Mouse (Mus musculus) stomach, embryonic 15.5 days (tissue): ENCODE measurements around the gene Apoa5. TPM values are rescaled to one million over a fixed set of nuclear protein-coding genes. Genes with fewer than 3 reads are reported as not detected.

Source experiments
- ATAC-seq: fragments of 200-750 bp; cut with Nextera tagmentation; 2 replicates; pipeline ENCODE4 v1.8.0; 2017; ENCODE audit warnings: low read depth, moderate number of reproducible peaks, moderate TSS enrichment; ENCODE audit not compliant: insufficient read depth, low FRiP score
- H3K27ac ChIP-seq: fragments of 300-500 bp; sonication (generic); 2 replicates; pipeline ENCODE4 v1.5.1; 2015; ENCODE audit warnings: mild to moderate bottlenecking, inconsistent platforms
- H3K27me3 ChIP-seq: fragments of 300-500 bp; sonication (generic); replicated peaks from 2 replicates; pipeline ENCODE4 v1.6.1; 2015; ENCODE audit warnings: inconsistent platforms
- H3K36me3 ChIP-seq: fragments of 300-500 bp; sonication (generic); 2 replicates; pipeline ENCODE4 v1.6.1; 2015; ENCODE audit warnings: inconsistent platforms
- H3K4me1 ChIP-seq: fragments of 300-500 bp; sonication (generic); 2 replicates; pipeline ENCODE4 v1.6.1; 2015; ENCODE audit warnings: inconsistent platforms
- H3K4me2 ChIP-seq: fragments of 300-500 bp; sonication (generic); 2 replicates; pipeline ENCODE4 v1.6.1; 2015; ENCODE audit warnings: mild to moderate bottlenecking, inconsistent platforms
- H3K4me3 ChIP-seq: fragments of 300-500 bp; sonication (generic); replicated peaks from 2 replicates; pipeline ENCODE4 v1.5.1; 2015; ENCODE audit warnings: inconsistent platforms
- H3K9ac ChIP-seq: fragments of 300-500 bp; sonication (generic); 2 replicates; pipeline ENCODE4 v1.6.1; 2015; ENCODE audit warnings: inconsistent platforms
- H3K9me3 ChIP-seq: fragments of 300-500 bp; sonication (generic); 2 replicates; pipeline ENCODE4 v1.6.1; 2016; ENCODE audit warnings: inconsistent platforms
- WGBS: fragments of 180-500 bp; shearing (Covaris S2); methylation state at CpG from one replicate; pipeline ENCODE4 v1.1.7; 2015; 5-methylcytosine and 5-hydroxymethylcytosine counted together
- polyA plus RNA-seq: library from polyadenylated mRNA; unstranded; fragments of >200 nt; fragmentation: Nextera tagmentation; extraction: Ambion mirVana; gene quantifications from 2 replicates; pipeline ENCODE4 v1.2.1, GENCODE M21; 2015

Gene Apoa5
- polyA plus RNA-seq, result 0.17 and 0.26 TPM in 2 replicates

GRCm38 (mm10) chr9:46268343-46268873 lies at the start of gene Apoa5:
Gene Apoa5, plus strand, starts transcription at chr9:46268633.
- H3K4me2 ChIP-seq, result no peak within 1 kb of the TSS
- WGBS, result 41% methylated on average over 7 of the region's 7 CpGs
- no peak within 1 kb of the TSS for H3K9ac ChIP-seq
- no peaks in the 10 kb centered on the region for H3K9me3 ChIP-seq
- no peak within 1 kb of the TSS for H3K27ac ChIP-seq
- H3K27me3 ChIP-seq, result peaks cover 16% of the 10 kb centered on the region; the same call in 1 of the 2 replicates
- H3K36me3 ChIP-seq, result no peaks in the 10 kb centered on the region
- no peak for ATAC-seq
- no peak within 1 kb of the TSS for H3K4me3 ChIP-seq
- H3K4me1 ChIP-seq, result 0 out of 2 replicates have a peak, but pooled peaks cover under 1% of the 10 kb centered on the region

GRCm38 (mm10) chr9:46223090-46223489 lies 45.3 kb upstream of the Apoa5 start:
- no peaks in the 10 kb centered on the region for H3K4me1 ChIP-seq
- H3K4me2 ChIP-seq, result no peak overlapping the region
- H3K9ac ChIP-seq, result no peak overlapping the region
- H3K36me3 ChIP-seq, result peaks cover 23% of the 10 kb centered on the region
- no peaks in the 10 kb centered on the region for H3K27me3 ChIP-seq
- no peaks in the 10 kb centered on the region for H3K9me3 ChIP-seq
- H3K4me3 ChIP-seq, result no peak overlapping the region
- 75% methylated on average over 6 of the region's 6 CpGs for WGBS
- no peak overlapping the region for H3K27ac ChIP-seq
- ATAC-seq, result no peak

GRCm38 (mm10) chr9:46224101-46224500 lies 44.3 kb upstream of the Apoa5 start:
- no peak for ATAC-seq
- no peak overlapping the region for H3K27ac ChIP-seq
- 70% methylated on average over 3 of the region's 3 CpGs for WGBS
- H3K9ac ChIP-seq, result no peak overlapping the region
- H3K4me2 ChIP-seq, result no peak overlapping the region
- no peaks in the 10 kb centered on the region for H3K9me3 ChIP-seq
- no peaks in the 10 kb centered on the region for H3K27me3 ChIP-seq
- H3K4me1 ChIP-seq, result no peaks in the 10 kb centered on the region
- H3K4me3 ChIP-seq, result no peak overlapping the region
- peaks cover 23% of the 10 kb centered on the region for H3K36me3 ChIP-seq

GRCm38 (mm10) chr9:46224945-46225660 lies 43.3 kb upstream of the Apoa5 start:
- no peak for ATAC-seq
- Histone ChIP-seq H3K27me3 (no peaks in the 10 kb centered on the region), H3K27ac (no peak overlapping the region)

GRCm38 (mm10) chr9:46227064-46227614 lies 41.3 kb upstream of the Apoa5 start:
- 77% methylated on average over 3 of the region's 3 CpGs for WGBS
- H3K4me1 ChIP-seq, result peaks cover 14% of the 10 kb centered on the region
- H3K4me3 ChIP-seq, result no peak overlapping the region
- no peaks in the 10 kb centered on the region for H3K9me3 ChIP-seq
- ATAC-seq, result no peak
- no peak overlapping the region for H3K4me2 ChIP-seq
- H3K9ac ChIP-seq, result no peak overlapping the region
- H3K27me3 ChIP-seq, result no peaks in the 10 kb centered on the region
- peaks cover under 1% of the 10 kb centered on the region; the same call in 1 of the 2 replicates for H3K36me3 ChIP-seq
- no peak overlapping the region for H3K27ac ChIP-seq

More at GRCm38 (mm10) chr9:46224945-46225660, 43.3 kb upstream of the Apoa5 start:
- H3K4me3 ChIP-seq, result no peak overlapping the region
- no peaks in the 10 kb centered on the region for H3K9me3 ChIP-seq
- H3K4me2 ChIP-seq, result no peak overlapping the region
- peaks cover 21% of the 10 kb centered on the region for H3K36me3 ChIP-seq
- no peak overlapping the region for H3K9ac ChIP-seq
- WGBS, result 59% methylated on average over 5 of the region's 5 CpGs
- H3K4me1 ChIP-seq, result peaks cover 6% of the 10 kb centered on the region

- Histone ChIP-seq H3K9ac (no peak within 1 kb of the TSS), H3K36me3 (no peaks in the 10 kb centered on the region), H3K27me3 (no peaks in the 10 kb centered on the region), H3K9me3 (no peaks in the 10 kb centered on the region), H3K4me1 (peaks cover 14% of the 10 kb centered on the region), H3K4me2 (0 out of 2 replicates have a peak within 1 kb of the TSS, but pooled peaks have one; percentile 2), H3K27ac (no peak within 1 kb of the TSS), H3K4me3 (no peak within 1 kb of the TSS; the same call in 1 of the 2 replicates)
- WGBS, result 50% methylated on average over 9 of the region's 9 CpGs
- peak; percentile 28; the same call in 1 of the 2 replicates for ATAC-seq
Observed at GRCm38 (mm10) chr9:46228491-46228890, 39.9 kb upstream of the Apoa5 start, which contains the start of gene Apoa1. Gene Apoa1, plus strand, starts transcription at chr9:46228580.

GRCm38 (mm10) chr9:46229573-46230449 lies 38.6 kb upstream of the Apoa5 start:
- ATAC-seq, result peak; percentile 84
- H3K4me1 ChIP-seq, result peaks cover 14% of the 10 kb centered on the region
- H3K4me2 ChIP-seq, result peak overlapping the region; percentile 76
- H3K4me3 ChIP-seq, result peak overlapping the region; percentile 40
- 14% methylated on average over 37 of the region's 37 CpGs for WGBS
- no peaks in the 10 kb centered on the region for H3K27me3 ChIP-seq
- H3K9ac ChIP-seq, result no peak overlapping the region
- H3K36me3 ChIP-seq, result no peaks in the 10 kb centered on the region
- H3K9me3 ChIP-seq, result no peaks in the 10 kb centered on the region
- no peak overlapping the region for H3K27ac ChIP-seq

- peaks cover 14% of the 10 kb centered on the region for H3K4me1 ChIP-seq
Observed at GRCm38 (mm10) chr9:46230450-46230975, 37.9 kb upstream of the Apoa5 start.

GRCm38 (mm10) chr9:46235196-46235595 lies 33.2 kb upstream of the Apoa5 start:
- H3K27me3 ChIP-seq, result no peaks in the 10 kb centered on the region
- H3K27ac ChIP-seq, result no peak overlapping the region
- no peaks in the 10 kb centered on the region for H3K36me3 ChIP-seq
- H3K9ac ChIP-seq, result no peak overlapping the region
- 82% methylated on average over 6 of the region's 6 CpGs for WGBS
- no peak overlapping the region for H3K4me3 ChIP-seq
- no peaks in the 10 kb centered on the region for H3K9me3 ChIP-seq
- ATAC-seq, result no peak
- no peak overlapping the region for H3K4me2 ChIP-seq
- peaks cover 7% of the 10 kb centered on the region; the same call in 1 of the 2 replicates for H3K4me1 ChIP-seq

More at GRCm38 (mm10) chr9:46230450-46230975, 37.9 kb upstream of the Apoa5 start:
- Histone ChIP-seq H3K9ac (no peak overlapping the region), H3K4me3 (peak overlapping the region; percentile 40), H3K27ac (no peak overlapping the region), H3K36me3 (no peaks in the 10 kb centered on the region), H3K27me3 (no peaks in the 10 kb centered on the region), H3K9me3 (no peaks in the 10 kb centered on the region), H3K4me2 (peak overlapping the region; percentile 76)
- 19% methylated on average over 13 of the region's 13 CpGs for WGBS
- no peak for ATAC-seq

- no peaks in the 10 kb centered on the region for H3K9me3 ChIP-seq
- no peak within 1 kb of the TSS for H3K27ac ChIP-seq
- H3K9ac ChIP-seq, result no peak within 1 kb of the TSS
- no peaks in the 10 kb centered on the region for H3K36me3 ChIP-seq
- H3K4me3 ChIP-seq, result no peak within 1 kb of the TSS
- peaks cover 4% of the 10 kb centered on the region; the same call in 1 of the 2 replicates for H3K4me1 ChIP-seq
- no peak within 1 kb of the TSS for H3K4me2 ChIP-seq
- no peak for ATAC-seq
- no peaks in the 10 kb centered on the region for H3K27me3 ChIP-seq
Observed at GRCm38 (mm10) chr9:46235596-46235648, 33.0 kb upstream of the Apoa5 start, which contains the start of gene Apoc3. Gene Apoc3, minus strand, starts transcription at chr9:46235636.

GRCm38 (mm10) chr9:46235649-46236048 lies 32.8 kb upstream of the Apoa5 start:
- H3K4me2 ChIP-seq, result no peak overlapping the region
- WGBS, result 43% methylated on average over 4 of the region's 4 CpGs
- no peak overlapping the region for H3K4me3 ChIP-seq
- no peaks in the 10 kb centered on the region for H3K36me3 ChIP-seq
- no peak overlapping the region for H3K9ac ChIP-seq
- peak; percentile 48 for ATAC-seq
- H3K27me3 ChIP-seq, result no peaks in the 10 kb centered on the region
- no peaks in the 10 kb centered on the region for H3K9me3 ChIP-seq
- no peak overlapping the region for H3K27ac ChIP-seq
- 0 out of 2 replicates have a peak, but pooled peaks cover 2% of the 10 kb centered on the region for H3K4me1 ChIP-seq
